In genomic region chr17:84608606-84609005, GRCm38 (mm10) we compare ENCODE assay signal across 20 mouse cellular contexts.
"Had no signal": no experiment of that assay in that cellular context is flagged by ENCODE, and none has a peak within 500 bp of the region (broad histone marks: within the 10 kb centered on the region; RNA-seq: fewer than 3 reads in every experiment).

No protein-coding gene starts in this region.

- H3K4me1 ChIP-seq: midbrain, embryonic 10.5 days; midbrain, embryonic 12.5 days; stomach, embryonic 15.5 days had no signal

- H3K27me3 ChIP-seq: midbrain, embryonic 12.5 days; neural tube, embryonic 13.5 days; neural tube, embryonic 15.5 days; stomach, embryonic 15.5 days had no signal

- H3K4me3 ChIP-seq: midbrain, embryonic 10.5 days; midbrain, embryonic 12.5 days; myocyte; neural tube, embryonic 13.5 days; neural tube, embryonic 15.5 days; stomach, embryonic 15.5 days had no signal

- H3K9ac ChIP-seq: lung, embryonic 14.5 days; midbrain, embryonic 12.5 days; neural tube, embryonic 13.5 days; neural tube, embryonic 15.5 days; stomach, embryonic 15.5 days had no signal

- H3K27ac ChIP-seq: midbrain, embryonic 10.5 days; midbrain, embryonic 12.5 days; neural tube, embryonic 13.5 days; neural tube, embryonic 15.5 days; stomach, embryonic 15.5 days; stomach, postnatal 0 days had no signal

- H3K36me3 ChIP-seq: neural tube, embryonic 13.5 days had no signal

- H3K4me2 ChIP-seq: lung, embryonic 14.5 days; midbrain, embryonic 12.5 days; neural tube, embryonic 13.5 days; neural tube, embryonic 15.5 days; stomach, embryonic 15.5 days had no signal

- ATAC-seq: midbrain, embryonic 16.5 days had no signal

- DNase-seq: lung, embryonic 14.5 days; lung, postnatal 10 days; lung, postnatal 4 days; midbrain, embryonic 14.5 days; retina, postnatal 1 day; right cerebral cortex, adult 18-20 months; right cerebral cortex, postnatal 25 days; right cerebral cortex, postnatal 4 days; spleen, adult 18-20 months; thymus, adult 18-20 months; thymus, postnatal 14 days; thymus, postnatal 36 days had no signal

- H3K9me3 ChIP-seq: neural tube, embryonic 13.5 days; neural tube, embryonic 15.5 days had no signal
